Mouse (Mus musculus) embryonic stem cell, embryonic (primary cell): ENCODE measurements around the gene Mfsd4b1.

Experiments used
- CTCF ChIA-PET, 4 experiments: fragments of 300-600 bp in 2 of 4; fragments of 350-600 bp in 2 of 4; sonication (Branson Sonifier 250); formaldehyde crosslinking; loops; one replicate each; lab custom pipeline; 2022; ENCODE audit warnings: inconsistent platforms in 2 of 4; lab: Charles Lee
- POLR2A ChIA-PET, 4 experiments: fragments of 300-600 bp in 2 of 4; fragments of 350-600 bp in 2 of 4; sonication (Branson Sonifier 250); formaldehyde crosslinking; loops; one replicate each; lab custom pipeline; 2022; ENCODE audit warnings: antibody characterized with exemption in 4 of 4, inconsistent platforms in 1 of 4; lab: Charles Lee

Mfsd4b1 gene

DNA sequence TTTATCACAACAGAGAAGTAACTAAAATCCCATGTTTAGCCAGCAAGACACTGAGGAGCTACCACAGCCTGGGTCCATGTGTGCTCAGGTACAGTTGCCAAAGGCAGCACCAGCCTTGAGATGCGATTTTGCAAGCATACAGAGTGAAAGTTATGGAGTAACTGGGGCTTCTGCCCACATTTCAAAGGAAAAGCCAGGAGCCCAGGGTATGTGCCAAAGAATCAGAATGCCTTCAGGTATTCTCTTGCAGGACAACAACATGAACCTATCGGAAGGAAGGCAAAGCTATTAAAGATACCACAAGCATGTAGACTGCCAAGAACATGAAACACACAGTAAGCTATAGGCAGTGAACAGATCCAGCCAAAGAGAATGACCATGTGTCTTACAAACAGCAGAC lies 24.3 kb downstream of the Mfsd4b1 start:
- CTCF ChIA-PET, result no interaction called here
- POLR2A ChIA-PET, result no interaction called here

GRCm38 (mm10) chr10:39991155-39991554 lies 33.9 kb downstream of the Mfsd4b1 start:
- ChIA-PET POLR2A (no interaction called here), CTCF (no interaction called here)

- CTCF ChIA-PET, result interaction anchor here in 1 of 4 experiments (0.5 kb wide), 1 partner anchor 226 kb away, joined by 3 read pairs; no protein-coding TSS in a partner anchor
Observed at GRCm38 (mm10) chr10:39986466-39986865, 38.6 kb downstream of the Mfsd4b1 start, which contains the start of gene Mfsd4b5. Gene Mfsd4b5 (minus strand): TSS chr10:39986646.

GRCm38 (mm10) chr10:39982604-39983003 lies 42.5 kb downstream of the Mfsd4b1 start:
- POLR2A ChIA-PET, result interaction anchor here in 1 of 4 experiments (1.5 kb wide), 1 partner anchor 23 kb away, joined by 6 read pairs; the partner anchor contains the start of gene Mfsd4b3
- CTCF ChIA-PET, result interaction anchor here in 1 of 4 experiments (0.7 kb wide), 1 partner anchor 183 kb away, joined by 3 read pairs; no protein-coding TSS in a partner anchor

More at GRCm38 (mm10) chr10:39986466-39986865, 38.6 kb downstream of the Mfsd4b1 start, which contains the start of gene Mfsd4b5:
- POLR2A ChIA-PET, result no interaction called here

GRCm38 (mm10) chr10:39978231-39978630 lies 46.8 kb downstream of the Mfsd4b1 start:
- POLR2A ChIA-PET, result interaction anchor here in 2 of 4 experiments (1.1 to 1.6 kb wide), 3 partner anchors 11 to 281 kb away, joined by 4 to 5 read pairs (median 4); no protein-coding TSS in a partner anchor
- CTCF ChIA-PET, result interaction anchor here in 1 of 4 experiments (0.6 kb wide), 1 partner anchor 178 kb away, joined by 3 read pairs; no protein-coding TSS in a partner anchor

- CTCF ChIA-PET, result no interaction called here
- POLR2A ChIA-PET, result interaction anchor here in 1 of 4 experiments (1.3 kb wide), 1 partner anchor 10 kb away, joined by 5 read pairs; no protein-coding TSS in a partner anchor
Observed at GRCm38 (mm10) chr10:39977346-39977745, 47.7 kb downstream of the Mfsd4b1 start.

DNA sequence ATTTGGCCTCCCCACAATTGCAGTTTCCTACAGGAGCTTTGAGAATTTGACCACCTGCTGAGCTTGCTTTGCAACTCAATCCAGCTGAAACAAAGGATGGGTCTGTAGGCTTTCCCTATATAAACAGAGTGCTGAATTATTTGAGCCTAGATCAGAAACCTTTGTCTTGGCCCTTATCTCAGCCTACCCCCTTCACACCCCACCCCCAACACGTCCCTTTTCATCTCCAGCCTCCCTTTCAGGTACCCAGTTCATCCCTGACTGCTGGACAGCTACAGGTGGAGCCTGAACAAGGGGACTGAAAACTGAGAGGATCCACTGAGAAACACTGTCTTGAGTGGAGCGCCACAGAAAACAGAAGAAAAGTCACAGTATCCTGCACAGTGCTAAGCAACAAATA lies 49.3 kb downstream of the Mfsd4b1 start:
- ChIA-PET POLR2A (interaction anchor here in 2 of 4 experiments (0.6 to 1.0 kb wide), 3 partner anchors 9 to 16 kb away, joined by 3 to 5 read pairs (median 3); partner anchors contain the start of gene Mfsd4b3 (in 1 of the 2)), CTCF (interaction anchor here in 1 of 4 experiments (1.0 kb wide), 1 partner anchor 15 kb away, joined by 3 read pairs; no protein-coding TSS in a partner anchor)

DNA sequence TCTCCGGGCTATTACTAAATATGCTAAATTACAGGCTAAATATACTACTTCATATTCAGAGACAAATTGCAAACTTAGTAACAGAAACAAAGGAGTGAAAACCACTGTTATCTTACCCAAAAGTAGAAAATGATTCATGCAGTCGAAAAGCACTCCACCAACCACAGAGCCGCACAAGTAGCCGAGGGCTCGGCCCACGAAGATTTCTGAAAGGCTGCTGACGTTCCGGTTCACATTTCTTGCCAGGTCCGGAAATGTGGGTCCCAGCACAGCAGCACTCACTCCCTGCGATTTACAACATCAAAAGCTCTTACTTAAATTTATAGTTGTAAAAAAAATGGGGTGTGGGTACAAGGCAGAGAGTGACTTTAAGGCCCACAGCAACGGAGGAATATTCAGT lies 50.1 kb downstream of the Mfsd4b1 start:
- ChIA-PET POLR2A (interaction anchor here in 1 of 4 experiments (1.0 kb wide), 1 partner anchor 15 kb away, joined by 3 read pairs; the partner anchor contains the start of gene Mfsd4b3), CTCF (interaction anchor here in 1 of 4 experiments (1.1 kb wide), 1 partner anchor 163 kb away, joined by 3 read pairs; no protein-coding TSS in a partner anchor)

GRCm38 (mm10) chr10:39967512-39967911 lies 57.6 kb downstream of the Mfsd4b1 start:
- CTCF ChIA-PET, result interaction anchor here in 2 of 4 experiments (1.0 to 1.2 kb wide), 4 partner anchors 9 to 797 kb away, joined by 3 to 4 read pairs (median 4); no protein-coding TSS in a partner anchor
- POLR2A ChIA-PET, result interaction anchor here in 2 of 4 experiments (0.6 to 1.6 kb wide), 5 partner anchors 8 to 282 kb away, joined by 3 to 5 read pairs (median 3); no protein-coding TSS in a partner anchor

DNA sequence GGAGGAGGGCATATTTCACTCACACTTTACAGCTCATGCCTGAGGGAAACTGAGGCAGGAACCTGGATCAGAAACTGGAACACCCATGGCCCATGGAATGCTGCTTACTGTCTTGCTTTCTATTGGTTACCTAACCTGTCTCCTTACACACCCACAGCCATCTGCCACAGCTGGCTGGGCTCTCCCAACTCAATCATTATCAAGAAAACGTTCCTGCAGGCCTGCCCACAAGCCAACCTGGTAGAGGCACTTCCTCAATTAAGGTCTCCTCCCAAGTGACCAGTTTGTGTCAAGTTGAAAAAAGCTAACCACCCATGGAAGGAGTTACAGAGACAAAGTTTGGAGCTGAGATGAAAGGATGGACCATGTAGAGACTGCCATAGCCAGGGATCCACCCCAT lies 63.2 kb downstream of the Mfsd4b1 start:
- CTCF ChIA-PET, result interaction anchor here in 3 of 4 experiments (0.6 to 4.1 kb wide), 3 partner anchors 22 to 251 kb away, joined by 3 to 29 read pairs (median 4); no protein-coding TSS in a partner anchor
- POLR2A ChIA-PET, result no interaction called here

GRCm38 (mm10) chr10:39960441-39960822 lies 64.6 kb downstream of the Mfsd4b1 start:
- ChIA-PET POLR2A (interaction anchor here (0.6 to 3.1 kb wide), 15 partner anchors 15 to 322 kb away, joined by 3 to 15 read pairs (median 5); partner anchors contain the start of genes Gtf3c6 (in 1 of the 4), Mfsd4b2 (in 1 of the 4), Mfsd4b4 (in 1 of the 4) and Slc16a10 (in 1 of the 4)), CTCF (interaction anchor here (0.7 to 4.1 kb wide), 13 partner anchors 15 to 790 kb away, joined by 3 to 29 read pairs (median 6); partner anchors contain the start of gene Mfsd4b4 (in 1 of the 4))

DNA sequence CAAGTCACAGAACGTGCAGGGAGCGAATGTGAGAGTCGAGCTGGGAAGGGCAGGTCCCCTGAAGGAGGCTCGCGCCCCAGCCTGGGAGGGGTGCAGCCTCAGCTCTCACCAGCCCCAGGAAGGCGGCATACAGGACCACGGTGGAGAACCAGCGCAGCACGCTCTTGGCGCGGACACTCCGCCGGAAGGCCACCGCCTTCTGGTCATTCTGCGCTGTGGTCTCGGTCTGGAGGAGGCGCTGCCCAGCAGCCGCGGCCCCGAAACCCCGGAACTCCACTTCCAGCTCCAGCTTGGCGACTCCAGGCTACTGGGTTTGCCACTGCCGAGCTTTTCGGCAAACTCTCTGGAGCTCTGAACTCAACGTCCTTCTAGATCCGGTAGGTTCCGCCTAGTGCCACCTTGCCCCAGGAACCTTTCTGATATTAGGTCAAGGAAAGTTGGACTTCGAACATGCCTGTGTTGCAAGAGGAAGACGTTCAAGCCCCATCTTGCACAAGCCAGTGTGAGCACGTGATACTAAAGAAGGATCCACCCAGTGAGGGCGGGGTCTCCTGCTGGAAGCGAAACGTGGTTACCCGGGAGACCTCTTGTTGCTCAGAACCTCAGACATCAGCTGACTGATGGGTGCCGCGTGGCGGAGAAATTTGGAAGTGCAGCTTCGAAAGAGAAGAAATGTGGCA lies 65.2 kb downstream of the Mfsd4b1 start, which contains the start of gene Mfsd4b3:
Gene Mfsd4b3 (minus strand): TSS at position 393 of the 680 bp plus-strand sequence.
- CTCF ChIA-PET, result interaction anchor here (0.7 to 4.1 kb wide), 16 partner anchors 16 to 789 kb away, joined by 3 to 29 read pairs (median 6); partner anchors contain the start of genes Mfsd4b1 (in 1 of the 4) and Mfsd4b4 (in 1 of the 4)
- POLR2A ChIA-PET, result interaction anchor here (0.6 to 3.1 kb wide), 17 partner anchors 10 to 416 kb away, joined by 3 to 15 read pairs (median 5); partner anchors contain the start of genes Mfsd4b2 (in 2 of the 4), Gtf3c6 (in 1 of the 4), Mfsd4b4 (in 1 of the 4) and Slc16a10 (in 1 of the 4)

DNA sequence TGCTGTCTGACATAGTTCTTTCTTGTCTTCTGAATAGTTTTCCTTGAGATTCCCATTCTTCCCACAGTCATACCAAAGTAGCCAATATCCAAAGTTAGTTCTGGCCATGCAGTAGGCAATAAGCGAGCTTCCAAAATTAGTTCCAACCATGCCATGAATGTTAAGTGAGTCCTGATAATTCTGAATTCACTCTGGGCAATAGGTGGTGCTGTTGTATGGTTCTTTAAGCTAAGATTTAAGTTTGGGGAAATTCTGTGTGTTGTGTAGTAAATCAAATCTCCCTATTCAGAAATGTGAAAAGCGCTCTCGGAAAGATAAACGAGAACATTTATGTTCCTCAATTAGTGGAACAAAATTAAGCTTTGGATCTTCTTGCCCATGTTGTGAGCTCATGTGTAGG lies 66.8 kb downstream of the Mfsd4b1 start:
- CTCF ChIA-PET, result interaction anchor here (0.5 to 4.1 kb wide), 12 partner anchors 8 to 787 kb away, joined by 3 to 29 read pairs (median 4); partner anchors contain the start of gene Mfsd4b2 (in 1 of the 4)
- POLR2A ChIA-PET, result interaction anchor here in 2 of 4 experiments (1.9 to 3.1 kb wide), 3 partner anchors 8 to 300 kb away, joined by 4 to 15 read pairs (median 7); partner anchors contain the start of genes Gtf3c6 (in 1 of the 2) and Mfsd4b2 (in 1 of the 2)

DNA sequence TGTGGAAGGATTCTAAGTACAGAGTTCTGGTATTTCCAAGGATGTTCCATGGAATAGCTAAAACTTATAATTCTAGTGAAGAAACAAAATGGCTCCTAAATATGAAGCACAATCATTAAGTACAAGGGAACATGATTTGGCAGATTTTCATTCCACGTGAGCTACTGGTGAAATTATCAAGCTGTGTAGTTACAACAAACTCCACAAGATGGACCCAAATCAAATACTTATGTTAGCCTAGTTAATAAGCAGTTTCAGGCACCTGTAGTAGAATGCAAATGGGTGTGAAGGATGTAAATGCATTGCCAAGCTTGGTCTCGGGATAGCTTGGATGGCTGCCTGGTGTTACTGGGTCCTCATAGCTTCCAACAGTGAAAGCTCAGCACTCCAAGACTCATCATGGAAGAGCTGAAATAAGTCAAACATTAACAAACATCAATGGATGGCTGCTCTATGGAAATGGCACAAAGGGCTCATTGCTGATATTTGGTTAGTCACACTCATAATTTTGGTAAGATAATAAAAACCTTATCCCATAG lies 68.7 kb downstream of the Mfsd4b1 start:
- ChIA-PET CTCF (interaction anchor here in 1 of 4 experiments (1.9 kb wide), 1 partner anchor 256 kb away, joined by 6 read pairs; no protein-coding TSS in a partner anchor), POLR2A (interaction anchor here in 1 of 4 experiments (1.3 kb wide), 1 partner anchor 30 kb away, joined by 3 read pairs; the partner anchor contains the start of gene Mfsd4b2)

DNA sequence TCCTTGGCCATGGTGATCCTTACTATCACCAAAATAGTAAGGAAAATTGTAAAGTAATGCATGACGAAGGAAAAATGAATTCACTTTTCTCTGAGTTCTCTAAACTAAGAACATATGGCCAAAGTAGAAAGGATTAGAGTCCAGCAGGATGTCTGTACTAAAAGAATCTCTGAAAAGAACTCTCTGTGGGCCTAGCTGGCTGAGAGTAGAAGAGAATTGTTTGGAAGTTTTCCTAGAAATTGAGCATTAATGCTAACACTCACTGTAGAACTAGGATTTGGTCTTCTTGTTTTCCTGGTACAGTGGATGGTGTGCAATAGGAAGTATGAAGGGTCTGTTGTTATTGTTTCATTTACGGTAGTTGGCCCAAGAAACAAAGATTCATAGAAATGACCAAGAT lies 69.9 kb downstream of the Mfsd4b1 start:
- ChIA-PET POLR2A (no interaction called here), CTCF (no interaction called here)
